Mouse (Mus musculus): Measurements from ENCODE around the gene Nucks1. TPM values are rescaled to one million over a fixed set of nuclear protein-coding genes. Genes with fewer than 3 reads are reported as not detected.

Gene Nucks1
- polyA plus RNA-seq, 1 experiment from 2014 or later, result 103 TPM

DNA sequence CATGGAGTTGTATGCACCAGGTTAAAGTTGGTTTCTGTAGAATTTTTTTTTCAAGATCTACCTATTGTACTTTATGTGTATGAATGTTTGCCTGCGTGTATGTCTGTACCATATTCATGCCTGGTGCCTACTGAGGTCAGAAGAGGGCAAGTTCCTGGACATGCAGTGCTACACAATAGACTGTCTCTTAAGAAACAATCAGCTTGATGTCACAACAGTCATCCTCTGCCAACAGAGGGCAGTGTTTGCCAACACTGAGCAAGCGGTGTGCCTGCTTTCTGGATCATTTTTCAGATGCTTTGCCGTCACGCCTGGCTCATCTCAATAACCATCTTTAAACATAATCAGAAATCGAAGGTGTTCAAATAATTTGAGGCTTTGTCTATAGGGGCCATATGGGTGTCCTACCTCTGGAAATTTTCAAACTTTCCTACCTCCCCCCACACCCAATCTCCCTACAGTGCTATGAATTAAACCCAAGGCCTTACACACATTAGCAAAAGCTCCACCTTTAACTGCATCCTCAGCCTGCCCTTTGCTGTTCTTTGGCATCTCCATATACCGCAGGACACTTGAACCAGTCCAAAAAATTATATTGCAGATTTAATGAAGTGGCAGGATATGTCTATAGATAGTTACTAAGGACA, 27.4 kb downstream of the Nucks1 start:
- no peak overlapping the region for H3K4me3 ChIP-seq
- ATAC-seq (ENCODE audit: low FRiP score), result peak; percentile 46; the same call in 1 of the 2 replicates
- WGBS, result 58% methylated on average over 6 of the region's 6 CpGs

DNA sequence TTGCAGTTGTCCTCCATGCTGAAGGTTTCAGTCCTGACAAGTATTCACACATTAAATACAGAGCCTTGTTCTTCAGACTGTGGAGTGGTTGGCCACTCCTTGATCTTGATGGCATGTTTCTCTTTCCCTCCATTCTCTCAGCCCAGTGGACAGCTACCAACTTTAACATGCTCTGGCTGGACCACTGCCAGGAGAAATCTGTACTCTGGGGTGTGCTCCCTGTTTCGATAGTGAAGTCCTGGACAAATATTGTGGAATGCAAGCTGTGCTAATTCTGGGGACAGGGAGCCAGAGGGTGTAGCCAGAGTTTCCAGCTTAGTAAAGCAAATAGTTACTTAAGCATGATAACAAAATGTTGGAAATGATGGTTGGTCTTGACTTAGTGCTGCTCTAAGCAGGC, 28.5 kb downstream of the Nucks1 start:
- ATAC-seq (ENCODE audit: low FRiP score), result no peak
- H3K36me3 ChIP-seq, result peaks cover 15% of the 10 kb centered on the region; the same call in 1 of the 2 replicates
- 71% methylated on average over 1 of the region's 1 CpGs for WGBS
- no peak overlapping the region for H3K4me2 ChIP-seq (replicated peaks)
- no peaks in the 10 kb centered on the region for H3K4me1 ChIP-seq
- no peaks in the 10 kb centered on the region for H3K9me3 ChIP-seq (replicated peaks)
- H3K27ac ChIP-seq, result no peak overlapping the region
- H3K27me3 ChIP-seq, result no peaks in the 10 kb centered on the region
- H3K4me3 ChIP-seq, result no peak overlapping the region
- no peak overlapping the region for H3K9ac ChIP-seq

More for the DNA sequence above, 27.4 kb downstream of the Nucks1 start:
- Histone ChIP-seq H3K9ac (no peak overlapping the region), H3K4me2 (replicated peaks) (no peak overlapping the region), H3K27ac (no peak overlapping the region), H3K36me3 (peaks cover 19% of the 10 kb centered on the region; the same call in 1 of the 2 replicates), H3K9me3 (replicated peaks) (no peaks in the 10 kb centered on the region), H3K4me1 (no peaks in the 10 kb centered on the region), H3K27me3 (no peaks in the 10 kb centered on the region)

DNA sequence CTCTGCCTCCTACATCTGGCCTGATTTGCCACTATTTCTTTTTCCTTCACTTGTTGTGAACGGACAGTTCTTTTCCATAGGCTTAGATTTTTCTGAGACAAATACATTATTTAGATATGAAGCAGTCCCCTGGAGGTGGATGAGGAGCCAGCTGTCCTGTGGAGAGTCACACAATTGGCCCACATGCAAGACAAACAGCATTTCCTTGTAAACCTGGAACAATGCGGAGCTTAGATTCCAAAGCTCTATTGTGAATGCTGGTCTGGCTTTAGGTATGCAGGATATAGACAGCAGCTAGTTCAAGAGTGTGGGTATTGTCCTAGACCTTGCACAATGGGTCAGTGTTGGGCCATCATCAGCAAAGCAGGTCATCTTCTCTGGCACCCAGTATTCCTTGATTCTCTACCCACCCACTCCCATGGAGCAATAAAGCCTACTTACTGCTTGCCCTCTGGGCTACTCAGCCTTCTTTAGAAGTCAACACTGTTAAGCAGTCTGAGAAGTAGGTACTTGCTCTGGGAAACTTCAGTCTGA, 30.4 kb downstream of the Nucks1 start:
- no peaks in the 10 kb centered on the region for H3K9me3 ChIP-seq (replicated peaks)
- H3K4me3 ChIP-seq, result no peak overlapping the region
- no peak for ATAC-seq (ENCODE audit: low FRiP score)
- no peak overlapping the region for H3K27ac ChIP-seq
- H3K4me2 ChIP-seq (replicated peaks), result no peak overlapping the region
- 60% methylated on average over 2 of the region's 2 CpGs for WGBS
- no peaks in the 10 kb centered on the region for H3K27me3 ChIP-seq
- H3K9ac ChIP-seq, result no peak overlapping the region
- peaks cover 11% of the 10 kb centered on the region; the same call in 1 of the 2 replicates for H3K36me3 ChIP-seq
- H3K4me1 ChIP-seq, result peaks cover 2% of the 10 kb centered on the region; the same call in 1 of the 2 replicates

DNA sequence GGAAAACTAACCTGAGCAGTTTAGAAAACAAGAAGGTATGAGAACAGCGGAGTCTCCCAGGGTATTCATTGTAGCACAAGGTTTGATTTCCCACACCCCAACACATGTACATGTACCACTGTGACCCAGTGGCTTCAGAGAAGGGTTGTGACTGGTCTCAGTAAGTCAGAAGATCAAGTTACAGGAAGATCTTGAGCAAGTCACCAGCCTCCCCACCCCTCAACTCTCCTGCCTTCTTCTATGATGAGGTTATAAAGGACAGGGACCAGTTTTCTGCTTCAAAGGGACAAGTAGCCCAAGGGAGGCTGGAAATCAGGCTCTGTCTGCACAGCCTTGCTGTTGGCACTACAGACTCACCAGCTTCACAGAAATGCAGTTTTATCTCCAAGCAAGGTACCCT, 31.2 kb downstream of the Nucks1 start:
- H3K27ac ChIP-seq, result no peak overlapping the region
- no peaks in the 10 kb centered on the region for H3K27me3 ChIP-seq
- H3K4me3 ChIP-seq, result no peak overlapping the region
- H3K9me3 ChIP-seq (replicated peaks), result no peaks in the 10 kb centered on the region
- peaks cover 2% of the 10 kb centered on the region; the same call in 1 of the 2 replicates for H3K4me1 ChIP-seq
- 94% methylated on average over 1 of the region's 1 CpGs for WGBS
- 0 out of 2 replicates have a peak, but pooled peaks cover 11% of the 10 kb centered on the region for H3K36me3 ChIP-seq
- no peak overlapping the region for H3K9ac ChIP-seq
- ATAC-seq (ENCODE audit: low FRiP score), result no peak
- no peak overlapping the region for H3K4me2 ChIP-seq (replicated peaks)

DNA sequence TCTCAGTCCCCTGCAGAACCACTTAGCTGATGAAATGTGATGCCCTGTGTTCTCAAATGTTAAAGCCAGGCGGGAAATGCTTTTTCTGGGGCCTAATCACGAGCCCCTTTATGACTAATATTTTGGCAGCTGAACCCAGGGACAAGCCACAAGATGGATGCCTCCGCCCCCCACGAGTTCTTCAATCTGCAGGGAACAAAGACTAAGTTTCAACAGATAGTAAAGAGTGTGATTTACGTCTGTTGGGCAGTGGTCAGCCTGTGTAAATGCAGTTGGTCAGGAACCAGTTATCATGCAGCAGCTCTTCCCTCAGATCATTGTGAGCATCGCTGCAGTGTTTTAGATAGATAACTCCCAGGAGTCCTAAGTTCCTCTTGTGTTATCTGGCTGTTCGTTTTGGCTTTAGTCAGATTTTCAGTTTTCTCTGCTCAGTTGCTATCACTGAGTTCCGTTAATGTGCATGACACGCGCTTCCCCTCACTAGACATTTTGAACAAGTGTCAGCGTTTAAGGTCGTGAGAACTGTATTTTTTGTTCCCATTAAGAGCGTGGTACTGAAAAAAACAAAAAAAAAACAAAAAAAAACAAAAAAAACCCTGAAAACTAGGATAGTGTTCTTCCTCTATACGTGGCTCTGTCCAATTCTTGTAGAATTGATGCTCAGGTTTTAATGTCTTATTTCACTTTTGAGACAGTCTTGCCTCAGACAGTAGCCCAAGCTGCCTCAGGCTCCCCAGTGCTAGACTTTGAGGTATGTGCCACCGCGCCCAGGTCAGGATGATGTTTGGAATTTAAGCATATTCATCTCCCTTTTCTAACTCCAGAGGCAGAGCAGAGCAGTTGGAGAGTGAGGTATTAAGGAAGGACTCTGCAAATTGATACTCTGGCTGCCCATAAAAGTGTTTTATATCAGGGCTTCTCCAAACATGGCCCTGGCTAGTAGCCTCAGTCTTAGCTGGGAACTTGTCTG, 32.6 kb downstream of the Nucks1 start:
- no peaks in the 10 kb centered on the region for H3K9me3 ChIP-seq (replicated peaks)
- no peak overlapping the region for H3K4me2 ChIP-seq (replicated peaks)
- H3K27ac ChIP-seq, result no peak overlapping the region
- ATAC-seq (ENCODE audit: low FRiP score), result no peak
- H3K4me3 ChIP-seq, result no peak overlapping the region
- H3K4me1 ChIP-seq, result peaks cover 5% of the 10 kb centered on the region
- 0 out of 2 replicates have a peak, but pooled peaks cover 4% of the 10 kb centered on the region for H3K36me3 ChIP-seq
- WGBS, result 64% methylated on average over 16 of the region's 16 CpGs
- H3K27me3 ChIP-seq, result no peaks in the 10 kb centered on the region
- H3K9ac ChIP-seq, result no peak overlapping the region

DNA sequence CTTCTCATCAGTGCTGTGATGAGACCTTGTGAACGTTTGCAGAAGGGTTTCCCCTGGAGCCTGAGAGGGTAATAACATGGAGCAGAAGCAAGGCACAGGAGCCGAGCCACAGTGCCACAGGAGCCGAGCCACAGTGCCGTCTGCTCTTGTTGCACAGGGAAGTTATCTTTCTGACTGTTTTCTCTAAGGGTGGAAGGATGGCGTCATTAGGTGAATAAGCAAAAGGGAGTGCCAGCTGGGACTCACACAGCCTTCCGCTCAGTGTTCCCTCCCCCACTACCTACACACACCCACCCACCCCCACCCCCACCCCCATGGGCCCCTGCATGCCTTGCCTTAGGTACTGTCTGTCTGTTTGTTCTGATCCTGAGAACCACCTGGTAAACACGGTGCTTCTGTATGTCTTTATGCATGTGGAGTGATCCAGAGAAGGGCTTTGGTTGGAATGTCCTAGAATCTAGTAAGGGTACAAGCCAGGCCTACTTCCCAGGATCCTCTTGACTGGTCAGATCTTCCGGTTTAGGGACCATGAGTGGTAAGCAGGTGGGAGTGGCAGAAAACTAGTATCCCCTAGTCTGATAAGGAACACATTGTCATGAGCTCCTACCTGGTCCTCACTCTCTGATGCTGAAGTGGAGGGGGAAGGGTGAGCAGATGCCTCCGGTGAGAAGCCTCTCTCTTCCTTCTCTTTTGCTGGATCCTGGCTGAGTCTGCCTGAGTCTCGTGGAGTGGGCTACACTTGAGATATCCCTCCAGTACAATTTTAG, 35.5 kb downstream of the Nucks1 start:
- 71% methylated on average over 10 of the region's 10 CpGs for WGBS
- Histone ChIP-seq H3K27me3 (no peaks in the 10 kb centered on the region), H3K4me2 (replicated peaks) (no peak overlapping the region), H3K27ac (no peak overlapping the region), H3K4me1 (peaks cover 6% of the 10 kb centered on the region), H3K4me3 (no peak overlapping the region), H3K9me3 (replicated peaks) (no peaks in the 10 kb centered on the region), H3K36me3 (no peaks in the 10 kb centered on the region), H3K9ac (no peak overlapping the region)
- ATAC-seq (ENCODE audit: low FRiP score), result no peak

DNA sequence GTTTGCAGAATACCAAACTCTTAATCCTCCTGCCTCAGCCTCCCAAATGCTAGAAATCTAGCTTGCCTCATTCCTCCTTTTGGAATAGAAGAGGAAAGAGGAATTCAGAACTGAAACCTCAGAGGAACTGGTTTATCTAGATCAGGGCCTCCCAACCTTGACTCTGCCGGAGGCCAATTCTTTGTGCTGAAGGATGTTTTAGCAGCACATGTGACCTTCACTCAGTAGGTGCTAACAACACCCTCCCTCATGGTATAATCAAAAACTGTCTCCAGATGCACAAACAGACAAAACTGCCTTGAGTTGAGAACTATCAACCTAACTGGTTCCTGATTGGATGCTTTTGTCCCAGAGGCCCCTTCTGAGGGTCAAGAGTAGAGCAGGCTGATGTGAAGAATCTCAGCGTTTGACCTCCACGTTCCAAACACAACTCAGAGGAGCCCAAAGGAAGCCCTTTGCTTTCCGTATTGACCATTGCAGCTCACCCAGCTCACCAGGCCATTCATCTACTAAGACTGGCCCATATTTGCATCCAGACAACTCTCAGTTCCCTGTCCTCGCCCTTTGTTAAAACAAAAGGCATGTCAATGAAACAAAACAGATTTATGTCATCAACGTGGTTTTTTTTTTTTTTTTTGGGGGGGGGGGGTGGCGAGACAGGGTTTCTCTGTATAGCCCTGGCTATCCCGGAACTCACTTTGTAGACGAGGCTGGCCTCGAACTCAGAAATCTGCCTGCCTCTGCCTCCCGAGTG, 36.3 kb downstream of the Nucks1 start:
- no peak overlapping the region for H3K4me2 ChIP-seq (replicated peaks)
- 82% methylated on average over 11 of the region's 11 CpGs for WGBS
- ATAC-seq (ENCODE audit: low FRiP score), result no peak

DNA sequence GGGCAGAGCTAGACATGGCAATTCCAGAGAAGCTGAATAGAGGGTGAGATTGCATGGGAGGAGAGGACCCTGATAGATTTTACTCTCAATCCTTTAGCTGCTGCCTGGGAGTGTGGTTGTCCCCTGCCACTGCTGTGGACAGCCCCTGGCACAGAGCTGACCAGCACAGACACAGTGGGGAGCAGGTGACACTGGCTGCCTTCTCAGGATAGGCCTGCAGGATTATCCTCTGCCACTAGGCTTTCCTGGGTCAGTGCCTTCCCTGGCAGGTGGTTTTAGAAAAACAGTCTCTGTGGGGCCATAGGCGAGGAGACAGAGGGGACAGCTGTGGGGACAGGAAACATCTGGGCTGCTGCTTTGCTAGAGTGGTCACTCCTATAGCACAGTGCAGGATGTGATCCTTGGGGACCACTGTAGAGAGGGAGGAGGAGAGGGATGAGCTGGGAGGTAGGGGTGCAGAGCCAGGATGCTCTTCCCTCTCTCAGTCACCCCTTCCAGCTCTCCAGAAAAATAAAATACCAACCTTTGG, 37.7 kb downstream of the Nucks1 start:
- ATAC-seq (ENCODE audit: low FRiP score), result 0 out of 2 replicates have a peak, but pooled peaks have one; percentile 50
- no peaks in the 10 kb centered on the region for H3K27me3 ChIP-seq
- no peak overlapping the region for H3K9ac ChIP-seq
- H3K27ac ChIP-seq, result no peak overlapping the region
- H3K36me3 ChIP-seq, result no peaks in the 10 kb centered on the region
- H3K4me1 ChIP-seq, result peaks cover 6% of the 10 kb centered on the region
- no peak overlapping the region for H3K4me2 ChIP-seq (replicated peaks)
- no peaks in the 10 kb centered on the region for H3K9me3 ChIP-seq (replicated peaks)
- 43% methylated on average over 1 of the region's 1 CpGs for WGBS
- no peak overlapping the region for H3K4me3 ChIP-seq

More for the DNA sequence above, 36.3 kb downstream of the Nucks1 start:
- Histone ChIP-seq H3K27ac (no peak overlapping the region), H3K4me3 (no peak overlapping the region), H3K9me3 (replicated peaks) (no peaks in the 10 kb centered on the region), H3K36me3 (no peaks in the 10 kb centered on the region), H3K27me3 (no peaks in the 10 kb centered on the region), H3K4me1 (peaks cover 6% of the 10 kb centered on the region), H3K9ac (no peak overlapping the region)

DNA sequence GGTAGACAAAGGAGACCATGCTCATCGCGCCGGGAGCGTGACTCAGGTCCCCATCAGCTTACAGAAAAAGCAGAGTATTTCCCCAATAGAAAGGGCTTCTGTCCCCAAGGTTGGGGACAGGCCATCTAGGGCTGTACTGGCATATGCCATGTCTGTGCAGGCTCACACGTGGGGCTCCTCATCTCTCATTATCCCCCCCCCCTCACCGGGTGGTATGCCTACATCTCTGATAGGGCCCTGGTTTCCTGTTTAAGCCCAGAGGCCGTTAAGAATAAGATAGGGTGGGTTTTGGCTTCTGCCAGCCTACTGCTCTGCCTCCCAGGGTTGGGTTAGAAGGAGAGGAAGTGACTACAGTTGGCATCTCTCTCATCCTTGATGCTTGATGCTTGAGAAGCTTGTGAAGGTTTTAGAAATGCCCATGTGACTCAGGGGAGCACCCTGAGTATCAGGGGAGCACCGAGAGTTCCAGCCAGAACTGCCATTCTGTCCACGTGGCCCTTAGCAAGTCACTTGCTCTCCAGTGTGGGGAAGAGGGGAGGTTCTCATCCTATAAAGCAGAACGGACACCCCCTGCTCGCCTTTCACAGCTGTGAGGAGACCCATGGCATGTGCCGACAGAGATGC, 44.0 kb downstream of the Nucks1 start:
- no peak overlapping the region for H3K27ac ChIP-seq
- WGBS, result 87% methylated on average over 12 of the region's 12 CpGs
- no peak overlapping the region for H3K9ac ChIP-seq
- ATAC-seq (ENCODE audit: low FRiP score), result no peak
- no peaks in the 10 kb centered on the region for H3K36me3 ChIP-seq
- H3K4me2 ChIP-seq (replicated peaks), result no peak overlapping the region
- no peaks in the 10 kb centered on the region for H3K27me3 ChIP-seq
- H3K9me3 ChIP-seq (replicated peaks), result no peaks in the 10 kb centered on the region
- H3K4me3 ChIP-seq, result no peak overlapping the region
- no peaks in the 10 kb centered on the region for H3K4me1 ChIP-seq

DNA sequence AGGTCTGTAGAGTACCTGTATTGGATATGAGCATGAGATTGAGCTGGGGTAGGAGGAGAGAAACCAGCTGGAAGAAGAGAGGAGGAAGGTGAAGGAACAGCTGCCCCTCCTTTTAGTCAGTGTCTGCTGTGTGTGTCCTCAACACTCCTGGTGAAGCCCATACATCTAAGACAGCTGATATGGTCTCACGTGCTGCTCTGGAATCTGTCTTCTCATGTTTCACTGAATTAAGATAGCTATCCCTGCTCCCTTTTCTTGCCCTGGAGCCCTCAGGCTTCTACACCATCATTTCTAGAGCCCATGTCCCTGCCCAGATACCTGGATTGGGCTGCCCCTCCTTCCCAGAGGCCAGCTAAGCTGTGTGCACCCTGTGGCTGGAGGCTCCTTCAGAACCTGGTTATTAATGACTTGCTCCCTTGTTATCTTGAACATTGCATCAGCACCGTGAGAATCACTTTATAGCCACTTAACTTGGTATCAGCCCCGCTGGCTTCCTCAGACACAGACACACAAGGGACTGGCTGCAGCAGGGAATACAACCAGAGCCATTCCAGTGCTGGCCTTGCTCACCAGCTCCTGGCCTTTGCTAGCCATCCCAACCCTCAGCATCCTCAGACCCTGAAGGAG, 44.9 kb downstream of the Nucks1 start:
- Histone ChIP-seq H3K27ac (no peak overlapping the region), H3K9ac (no peak overlapping the region), H3K36me3 (no peaks in the 10 kb centered on the region), H3K9me3 (replicated peaks) (no peaks in the 10 kb centered on the region), H3K4me3 (no peak overlapping the region), H3K4me1 (no peaks in the 10 kb centered on the region), H3K4me2 (replicated peaks) (no peak overlapping the region), H3K27me3 (peaks cover under 1% of the 10 kb centered on the region)
- ATAC-seq (ENCODE audit: low FRiP score), result no peak
- 66% methylated on average over 3 of the region's 3 CpGs for WGBS
